Mouse (Mus musculus): ENCODE results near the gene Prr15.

The Prr15 gene

GRCm38 (mm10) chr6:54332203-54332602 lies 6.6 kb downstream of the Prr15 start:
- no peak for DNase-seq

- DNase-seq: no peak
These were observed 7.5 kb downstream of the Prr15 start for GRCm38 (mm10) chr6:54333116-54333651.

- no peak for DNase-seq
These were observed 8.2 kb downstream of the Prr15 start for GRCm38 (mm10) chr6:54333652-54334396.

- DNase-seq: no peak
These were observed 11.7 kb downstream of the Prr15 start for GRCm38 (mm10) chr6:54337321-54337720.

- no peak for DNase-seq
These were observed 15.5 kb downstream of the Prr15 start for GRCm38 (mm10) chr6:54341133-54341532.

GRCm38 (mm10) chr6:54342223-54342622 lies 16.6 kb downstream of the Prr15 start:
- DNase-seq: no peak

- no peak for DNase-seq
These were observed 26.2 kb downstream of the Prr15 start for GRCm38 (mm10) chr6:54351860-54352259.

GRCm38 (mm10) chr6:54352931-54353690 lies 27.5 kb downstream of the Prr15 start:
- no peak for DNase-seq

- DNase-seq: no peak
These were observed 28.1 kb downstream of the Prr15 start for GRCm38 (mm10) chr6:54353698-54354097.

- DNase-seq: no peak
These were observed 30.0 kb downstream of the Prr15 start for GRCm38 (mm10) chr6:54355626-54356025.

GRCm38 (mm10) chr6:54362526-54363324 lies 37.1 kb downstream of the Prr15 start:
- no peak for DNase-seq

- DNase-seq: no peak
These were observed 38.9 kb downstream of the Prr15 start for GRCm38 (mm10) chr6:54364406-54365136.

- DNase-seq: no peak
These were observed 41.0 kb downstream of the Prr15 start for GRCm38 (mm10) chr6:54366607-54367006.

GRCm38 (mm10) chr6:54368071-54368470 lies 42.4 kb downstream of the Prr15 start:
- DNase-seq: no peak

GRCm38 (mm10) chr6:54369913-54370542 lies 44.4 kb downstream of the Prr15 start:
- DNase-seq: no peak

GRCm38 (mm10) chr6:54371874-54372273 lies 46.2 kb downstream of the Prr15 start:
- no peak for DNase-seq

GRCm38 (mm10) chr6:54379356-54379755 lies 53.7 kb downstream of the Prr15 start:
- DNase-seq: no peak
